Mouse (Mus musculus): ENCODE results near the gene B3galt6. TPM values are rescaled to one million over a fixed set of nuclear protein-coding genes. Genes with fewer than 3 reads are reported as not detected.

B3galt6 gene
- total RNA-seq, 2 experiments from 2014 or later: 2.0 to 2.7 TPM

GRCm38 (mm10) chr4:155993606-155994005, 1.2 kb upstream of the B3galt6 start:
- intact Hi-C loops (cut with DNase I): loop anchor here (2.0 to 10.0 kb wide), 2 partner anchors 39 to 111 kb away; partner anchors contain the start of gene 9430015G10Rik
- DNase-seq: no peak

- DNase-seq: peak; percentile 93 to 98
- intact Hi-C loops (cut with DNase I): loop anchor here (2.0 to 10.0 kb wide), 2 partner anchors 40 to 112 kb away; partner anchors contain the start of gene 9430015G10Rik
Observed at GRCm38 (mm10) chr4:155992906-155993547, 578 bp upstream of the B3galt6 start.

GRCm38 (mm10) chr4:155991908-155992230, 580 bp downstream of the B3galt6 start:
- DNase-seq: no peak
- intact Hi-C loops (cut with DNase I): loop anchor here (2.0 to 10.0 kb wide), 2 partner anchors 41 to 113 kb away; partner anchors contain the start of gene 9430015G10Rik

- intact Hi-C loops (cut with DNase I): loop anchor here (10.0 kb wide), 1 partner anchor 113 kb away; the partner anchor contains the start of gene 9430015G10Rik
- no peak for DNase-seq
Observed at GRCm38 (mm10) chr4:155991211-155991907, 1.1 kb downstream of the B3galt6 start.

- intact Hi-C loops (cut with DNase I): no loop called here
- no peak for DNase-seq
Observed at GRCm38 (mm10) chr4:155983788-155984187, 8.7 kb downstream of the B3galt6 start.

DNA sequence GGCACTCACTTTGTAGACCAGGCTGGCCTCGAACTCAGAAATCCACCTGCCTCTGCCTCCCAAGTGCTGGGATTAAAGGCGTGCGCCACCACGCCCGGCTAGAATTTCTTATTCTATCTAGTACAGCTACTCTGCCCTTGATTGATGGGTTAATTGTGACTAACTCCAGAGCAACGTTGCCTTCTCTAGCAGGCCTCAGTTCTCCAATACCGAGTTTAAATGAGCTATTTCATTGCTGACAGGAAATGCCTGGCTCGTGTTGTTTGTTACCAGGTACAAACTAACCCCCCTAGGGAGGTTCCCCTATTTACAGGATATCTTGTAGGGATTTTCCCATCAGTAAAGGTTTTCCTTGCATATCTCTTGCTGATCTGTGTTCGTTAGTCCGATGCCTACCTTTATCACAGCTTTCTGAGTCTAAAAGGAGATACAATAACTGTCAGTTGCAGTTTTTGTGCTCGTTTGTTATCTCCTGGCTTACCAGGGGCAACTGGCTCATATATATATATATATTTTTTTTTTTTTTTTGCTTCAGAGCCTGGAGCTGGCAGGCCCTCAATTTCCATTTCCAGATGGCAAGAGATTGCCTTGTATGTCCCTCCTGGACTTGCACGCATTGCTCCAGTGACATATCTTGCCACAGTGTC, 10.9 kb downstream of the B3galt6 start:
- intact Hi-C loops (cut with DNase I): no loop called here
- DNase-seq: no peak

DNA sequence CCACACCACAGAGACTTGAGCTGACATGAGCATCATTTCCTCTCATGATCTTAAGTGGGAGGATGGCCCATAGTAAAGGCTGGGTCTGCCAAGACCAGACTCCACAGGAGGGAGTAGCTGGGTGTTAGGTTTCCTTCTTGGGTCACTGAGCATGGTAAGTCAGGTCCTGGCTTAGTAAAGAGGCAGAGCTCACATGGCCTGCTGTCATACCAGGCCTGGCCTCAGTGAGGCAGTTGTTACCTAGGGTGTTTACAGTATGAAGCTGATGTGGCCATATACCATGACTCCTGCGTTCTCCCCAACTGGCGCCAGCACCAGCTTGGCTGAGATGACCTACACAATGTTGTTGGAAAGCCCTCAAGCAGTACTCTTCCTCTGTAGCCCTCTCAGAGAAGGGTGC, 19.2 kb downstream of the B3galt6 start:
- intact Hi-C loops (cut with DNase I): no loop called here
- no peak for DNase-seq

DNA sequence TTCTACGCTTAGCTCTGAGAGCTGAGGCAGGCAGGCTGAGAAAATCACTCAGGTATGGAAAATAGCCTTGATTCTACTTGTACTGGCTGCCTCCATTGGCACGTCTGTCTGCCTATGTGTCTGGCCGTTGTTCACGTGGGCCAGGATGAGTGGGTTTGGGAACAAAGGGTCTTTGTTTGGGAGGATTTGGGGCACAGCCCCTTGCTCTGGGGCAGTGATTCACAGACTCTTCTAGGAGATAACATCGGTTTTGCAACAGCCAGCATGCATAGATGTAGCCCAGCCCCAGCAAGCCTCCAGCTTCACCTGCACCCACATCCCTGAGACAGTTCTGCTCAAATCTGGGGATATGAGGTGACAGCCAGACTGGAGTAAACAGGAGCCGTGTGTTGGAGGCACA, 19.8 kb downstream of the B3galt6 start:
- intact Hi-C loops (cut with DNase I): no loop called here
- no peak for DNase-seq

DNA sequence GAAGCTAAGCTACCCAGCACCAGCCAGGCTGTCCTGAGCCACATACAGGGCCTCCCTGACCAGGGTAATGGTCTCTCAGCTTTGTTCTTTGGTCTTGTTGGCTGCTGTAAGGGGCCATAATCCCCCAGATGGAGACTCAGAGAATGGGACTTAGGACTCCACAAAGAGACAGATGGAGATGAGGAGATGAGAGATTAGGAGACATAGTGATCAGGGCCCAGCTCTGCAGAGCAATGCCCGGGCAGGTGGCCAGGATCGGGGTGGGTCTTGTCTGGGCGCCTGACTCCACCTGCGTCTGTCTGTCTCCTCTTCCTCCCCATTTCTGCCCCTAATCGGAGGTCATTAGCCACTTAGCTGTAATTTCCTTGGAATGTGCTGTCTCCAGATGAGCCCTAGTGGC, 22.2 kb downstream of the B3galt6 start:
- no peak for DNase-seq
- intact Hi-C loops (cut with DNase I): no loop called here

- intact Hi-C loops (cut with DNase I): no loop called here
- DNase-seq: no peak
Observed at GRCm38 (mm10) chr4:155969043-155969653, 23.3 kb downstream of the B3galt6 start.

DNA sequence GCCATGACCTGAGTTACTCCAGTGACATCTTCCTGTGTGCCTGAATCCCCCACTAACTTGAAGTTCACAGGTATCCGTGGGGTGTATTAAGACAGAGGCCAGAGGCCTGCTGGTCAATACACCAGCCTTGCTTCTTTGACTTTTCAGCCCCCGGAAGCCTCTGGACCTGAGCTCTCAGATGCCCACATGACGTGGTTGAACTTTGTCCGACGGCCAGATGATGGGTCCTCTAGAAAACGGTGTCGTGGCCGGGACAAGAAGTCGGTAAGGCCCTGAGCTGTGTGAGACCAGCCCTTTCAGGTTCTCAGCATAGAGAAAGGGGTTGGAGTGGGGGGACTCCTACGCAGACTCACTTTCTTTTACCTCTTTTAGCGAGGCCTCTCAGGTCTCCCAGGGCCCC, 28.1 kb downstream of the B3galt6 start:
- DNase-seq: no peak
- intact Hi-C loops (cut with DNase I): loop anchor here (5.0 kb wide), 1 partner anchor 68 kb away; no protein-coding TSS in a partner anchor

- intact Hi-C loops (cut with DNase I): loop anchor here (5.0 kb wide), 1 partner anchor 69 kb away; no protein-coding TSS in a partner anchor
- DNase-seq: no peak
Observed at GRCm38 (mm10) chr4:155963106-155963505, 29.3 kb downstream of the B3galt6 start.

GRCm38 (mm10) chr4:155962167-155962971, 30.1 kb downstream of the B3galt6 start, which contains the start of gene C1qtnf12:
Gene C1qtnf12, plus strand, starts transcription at chr4:155962318.
- intact Hi-C loops (cut with DNase I): loop anchor here (5.0 kb wide), 1 partner anchor 70 kb away; no protein-coding TSS in a partner anchor
- DNase-seq: peak; percentile 26 to 45

- intact Hi-C loops (cut with DNase I): loop anchor here (2.0 kb wide), 1 partner anchor 144 kb away; no protein-coding TSS in a partner anchor
- peak; percentile 73 to 85 for DNase-seq
Observed at GRCm38 (mm10) chr4:155959275-155959674, 33.2 kb downstream of the B3galt6 start.

DNA sequence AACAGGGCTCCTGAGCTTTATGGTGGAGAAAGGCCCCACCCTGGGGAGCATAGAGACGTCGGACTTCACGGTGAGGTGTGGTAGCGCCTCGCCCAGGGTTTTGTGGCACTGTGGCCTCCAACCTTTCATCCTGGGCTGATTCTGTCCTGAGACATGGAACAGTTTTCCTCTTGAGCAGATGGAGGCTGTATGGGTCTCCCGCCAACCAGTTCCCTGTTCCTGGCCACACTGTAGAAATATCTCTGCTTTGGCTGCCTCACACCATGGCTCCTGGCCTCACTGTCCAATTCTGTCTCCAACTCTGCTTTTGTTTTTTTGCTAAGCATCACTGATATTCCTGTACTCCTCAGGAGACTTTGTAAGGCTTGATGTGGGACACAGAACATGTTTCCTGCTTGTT, 37.0 kb downstream of the B3galt6 start:
- intact Hi-C loops (cut with DNase I): no loop called here

GRCm38 (mm10) chr4:155947094-155947493, 45.4 kb downstream of the B3galt6 start:
- DNase-seq: no peak
- intact Hi-C loops (cut with DNase I): no loop called here

More for the DNA sequence above, 37.0 kb downstream of the B3galt6 start:
- no peak for DNase-seq

DNA sequence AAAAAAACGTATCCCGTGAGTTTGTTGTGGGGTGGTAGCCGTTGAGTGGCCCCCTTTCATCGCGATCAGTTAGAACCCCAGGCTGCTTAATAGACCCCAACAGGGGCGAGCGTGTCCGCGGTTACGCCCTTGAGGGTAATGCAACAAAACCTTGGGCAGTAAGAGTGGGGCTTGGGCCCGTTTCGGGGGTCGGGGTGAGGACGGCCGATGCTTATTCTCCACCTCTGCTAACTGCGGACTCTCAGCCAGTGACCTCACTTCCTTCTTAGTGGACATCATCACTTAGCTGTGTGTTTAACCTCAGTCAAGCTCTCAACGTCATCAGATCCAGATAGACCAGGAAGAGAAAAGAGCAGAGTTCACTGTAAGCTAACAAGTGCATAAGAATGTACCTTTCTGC, 48.2 kb downstream of the B3galt6 start:
- DNase-seq: peak in 1 of 2 experiments; percentile 16
- intact Hi-C loops (cut with DNase I): no loop called here

DNA sequence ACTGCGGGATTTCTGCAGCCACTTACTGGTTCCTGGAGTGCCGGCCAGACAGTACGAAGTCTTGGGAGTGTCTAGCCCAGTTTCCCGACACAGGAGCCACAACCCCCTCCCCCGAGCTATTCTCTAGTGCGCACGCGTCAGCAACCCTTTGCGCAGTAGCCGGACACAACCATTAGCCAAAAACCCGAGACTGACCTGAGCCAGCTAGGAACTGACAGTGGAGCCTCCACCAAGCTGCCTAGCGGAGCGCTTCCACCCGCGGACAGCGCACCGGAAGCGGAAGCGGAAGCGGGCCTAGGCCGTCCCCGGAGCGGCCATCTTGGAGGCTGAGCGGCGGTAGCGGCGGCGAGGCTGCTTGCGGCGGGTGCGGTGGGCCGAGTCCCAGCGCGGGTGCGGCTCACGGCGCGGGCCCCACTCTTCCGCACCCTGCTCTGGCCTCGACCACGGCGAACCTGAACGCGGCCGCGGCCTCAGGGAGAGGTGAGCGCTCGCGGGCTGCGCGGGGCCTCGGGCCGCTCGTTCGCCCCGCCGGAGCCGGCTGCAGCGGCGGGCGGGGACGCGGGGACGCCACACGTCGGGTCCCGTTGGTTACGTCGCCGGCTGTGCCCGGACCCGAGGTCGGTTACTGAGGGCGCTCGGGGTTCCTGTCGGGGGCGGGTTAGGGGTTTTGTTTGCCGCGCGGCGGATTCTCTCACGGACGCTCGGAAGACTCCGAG, 48.8 kb downstream of the B3galt6 start, which contains the start of gene Ube2j2:
Gene Ube2j2, plus strand, starts transcription at position 298 of the 716 bp plus-strand sequence.
- intact Hi-C loops (cut with DNase I): loop anchor here (2.0 kb wide), 2 partner anchors 49 to 73 kb away; no protein-coding TSS in a partner anchor
- peak; percentile 97 to 98 for DNase-seq

DNA sequence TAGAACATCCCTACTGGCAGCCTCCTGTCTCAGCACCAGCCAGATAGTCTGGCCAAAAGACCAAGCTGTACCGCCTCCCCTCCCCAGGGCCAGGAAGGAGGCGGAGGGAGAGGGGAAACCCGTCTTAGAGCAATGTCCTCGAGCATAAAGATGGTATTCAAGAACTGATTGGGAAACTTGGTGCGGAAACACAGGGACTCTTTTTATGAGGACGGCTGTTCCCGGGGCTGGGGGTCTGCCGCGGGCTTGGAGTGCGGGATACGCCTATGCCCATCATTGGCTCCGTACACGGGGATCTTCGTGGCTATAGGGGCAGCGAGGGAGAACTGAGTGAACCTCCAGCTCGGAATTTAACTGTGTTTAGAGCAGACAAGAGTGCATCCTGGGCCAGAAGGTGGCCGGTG, 49.4 kb downstream of the B3galt6 start:
- peak; percentile 56 to 59 for DNase-seq
- intact Hi-C loops (cut with DNase I): loop anchor here (2.0 kb wide), 2 partner anchors 48 to 72 kb away; no protein-coding TSS in a partner anchor
